Mouse (Mus musculus) monocyte, adult 5-6 weeks (primary cell): Measurements from ENCODE around the gene Urgcp. TPM values are rescaled to one million over a fixed set of nuclear protein-coding genes. Genes with fewer than 3 reads are reported as not detected.

ENCODE experiments used
- total RNA-seq: library from RNA; stranded (forward); fragments of 200-1000, 200-491, 200-594 nt; gene quantifications from 3 replicates; pipeline ENCODE4 v1.2.3, GENCODE M21; 2017

Gene Urgcp
- total RNA-seq, 1 experiment from 2014 or later: 7.2 TPM

Other genes with a start within 250 kb of the Urgcp start
- 247 to 277 TPM (median 261 TPM) in 3 replicates for gene Xbp1, start 241.7 kb downstream of the Urgcp start, total RNA-seq
- gene Ccdc117, start 220.2 kb downstream of the Urgcp start, total RNA-seq: 45.0 to 57.3 TPM (median 46.3 TPM) in 3 replicates
- 0.95 to 1.7 TPM in 2 of 3 replicates, not detected in the other for gene Ankrd36, start 192.7 kb downstream of the Urgcp start, total RNA-seq
- gene Mrps24, start 46.7 kb downstream of the Urgcp start, total RNA-seq: 29.1 to 47.5 TPM (median 33.5 TPM) in 3 replicates
- 164 to 214 TPM (median 184 TPM) in 3 replicates for gene Dbnl, start 26.1 kb upstream of the Urgcp start, total RNA-seq
- gene Pgam2, start 41.4 kb upstream of the Urgcp start, total RNA-seq: 6.4 TPM in 1 of 3 replicates, not detected in the others
- 14.6 to 18.6 TPM (median 17.2 TPM) in 3 replicates for gene Polm, start 75.6 kb upstream of the Urgcp start, total RNA-seq
- not detected in 3 replicates for gene Aebp1, start 99.6 kb upstream of the Urgcp start, total RNA-seq
- 7.0 to 17.2 TPM (median 15.4 TPM) in 3 replicates for gene Pold2, start 115.9 kb upstream of the Urgcp start, total RNA-seq
- not detected in 3 replicates for gene Myl7, start 136.4 kb upstream of the Urgcp start, total RNA-seq
- not detected in 3 replicates for gene Gck, start 187.7 kb upstream of the Urgcp start, total RNA-seq
- gene Ykt6, start 193.3 kb upstream of the Urgcp start, total RNA-seq: 45.7 to 57.4 TPM (median 56.8 TPM) in 3 replicates